Mouse (Mus musculus): ENCODE measurements around the gene Prkag1. TPM values are rescaled to one million over a fixed set of nuclear protein-coding genes. Genes with fewer than 3 reads are reported as not detected.

The Prkag1 gene
- total and polyA plus RNA-seq, 2 experiments from 2014 or later: 48.3 to 58.4 TPM

DNA sequence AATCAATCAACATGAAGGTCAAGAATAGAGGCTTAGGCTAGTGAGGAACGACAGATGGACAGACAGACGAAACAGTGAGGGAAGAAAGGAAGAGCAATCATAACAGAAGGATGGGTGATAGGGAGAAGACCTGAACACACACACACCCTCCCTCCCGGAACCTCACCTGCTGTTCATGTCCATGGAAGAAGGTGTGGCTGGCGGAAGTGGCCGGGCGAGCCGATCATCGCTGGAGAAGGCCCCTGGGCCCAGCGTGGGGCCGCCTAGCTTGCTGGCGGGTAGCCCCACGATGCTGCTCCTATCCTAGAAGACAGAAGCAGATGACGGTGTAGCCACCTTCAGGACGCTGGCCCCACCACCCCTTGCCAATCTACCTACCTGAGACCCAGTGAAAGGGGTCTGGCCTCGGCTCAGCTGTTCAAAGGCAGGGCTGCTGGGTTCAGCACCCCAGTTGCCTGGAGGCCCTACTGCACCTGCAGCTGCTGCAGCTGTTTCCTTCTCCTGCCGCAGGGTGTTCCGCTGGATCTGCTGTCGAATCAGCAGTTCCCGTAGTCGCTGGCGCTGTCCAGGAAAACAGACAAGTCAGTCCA, 20.0 kb upstream of the Prkag1 start:
- Histone ChIP-seq H3K27ac (ENCODE audit: low read depth, low read length) (no peak overlapping the region), H3K4me1 (ENCODE audit: insufficient read depth) (no peaks in the 10 kb centered on the region), H3K9me3 (ENCODE audit: low read length) (no peaks in the 10 kb centered on the region), H3K4me2 (ENCODE audit: low read depth) (no peak overlapping the region), H3K9ac (no peak overlapping the region), H3K27me3 (ENCODE audit: insufficient read depth, low read length) (no peaks in the 10 kb centered on the region), H3K4me3 (ENCODE audit: low read depth, low read length) (no peak overlapping the region), H3K36me3 (ENCODE audit: insufficient read depth) (peaks cover 99% of the 10 kb centered on the region)
- TF ChIP-seq CTCF (IDR thresholded peaks at IDR 0.05; ENCODE audit: low read depth): no peak
- 93% methylated on average over 21 of the region's 21 CpGs for WGBS
- ATAC-seq (no peak), DNase-seq (no peak)

DNA sequence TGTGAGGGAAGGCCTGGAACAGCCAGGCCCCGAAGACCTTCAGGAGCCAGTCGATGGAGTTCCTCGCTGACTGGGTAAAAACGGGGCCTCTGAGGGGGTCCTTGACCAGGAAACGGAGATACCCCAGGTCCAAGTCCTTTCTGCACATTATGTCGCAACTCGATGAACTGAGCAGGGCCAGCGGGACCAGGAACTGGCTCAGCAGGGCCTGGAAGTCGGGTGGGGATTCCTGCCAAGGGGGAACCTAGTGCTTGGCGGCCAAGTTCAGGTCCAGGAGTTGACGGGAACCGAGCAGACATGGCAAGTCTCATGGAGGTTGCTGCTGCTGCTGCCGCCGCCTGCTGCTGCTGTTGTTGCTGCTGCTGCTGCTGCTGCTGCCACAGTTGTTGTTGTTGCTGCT, 19.3 kb upstream of the Prkag1 start:
- Histone ChIP-seq H3K4me3 (ENCODE audit: low read depth, low read length) (no peak overlapping the region), H3K27me3 (ENCODE audit: insufficient read depth, low read length) (no peaks in the 10 kb centered on the region), H3K4me2 (ENCODE audit: low read depth) (no peak overlapping the region), H3K9me3 (ENCODE audit: low read length) (no peaks in the 10 kb centered on the region), H3K9ac (no peak overlapping the region), H3K27ac (ENCODE audit: low read depth, low read length) (no peak overlapping the region), H3K36me3 (ENCODE audit: insufficient read depth) (peaks cover 99% of the 10 kb centered on the region), H3K4me1 (ENCODE audit: insufficient read depth) (no peaks in the 10 kb centered on the region)
- TF ChIP-seq CTCF (IDR thresholded peaks at IDR 0.05; ENCODE audit: low read depth): no peak
- ATAC-seq (no peak), DNase-seq (no peak)
- 90% methylated on average over 14 of the region's 14 CpGs for WGBS

DNA sequence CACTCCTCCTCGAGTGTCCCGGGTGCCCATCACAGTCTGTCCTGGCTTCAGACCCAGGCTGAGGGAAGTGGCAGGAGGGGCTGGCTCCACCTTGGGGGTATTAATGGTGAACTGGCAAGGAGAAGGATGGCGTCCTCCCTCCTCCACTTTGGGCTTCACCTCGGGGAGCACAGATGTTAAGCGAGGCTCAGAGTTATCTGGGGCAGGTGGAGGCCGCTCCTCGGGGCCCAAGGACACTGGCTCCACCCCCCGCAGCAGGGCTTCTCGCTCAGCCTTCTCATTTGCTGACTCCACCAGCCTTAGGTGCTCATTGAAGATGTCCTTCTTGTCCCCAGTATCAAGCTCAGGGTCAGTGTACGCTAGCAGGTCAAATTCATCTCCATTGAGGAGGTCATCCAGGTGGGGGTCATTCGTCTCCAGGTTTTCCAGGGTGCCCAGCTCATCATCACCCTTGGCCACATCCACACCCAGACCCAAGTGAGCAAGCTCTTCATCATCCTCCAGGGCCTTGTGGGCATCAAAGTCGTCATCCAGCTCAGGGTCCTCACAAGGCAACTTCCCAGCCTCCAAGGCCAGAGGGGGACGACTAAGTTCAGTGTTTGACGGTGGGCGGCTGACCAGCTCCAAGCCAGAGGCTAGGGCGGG, 18.8 kb upstream of the Prkag1 start:
- WGBS: 91% methylated on average over 16 of the region's 16 CpGs
- ATAC-seq (no peak), DNase-seq (no peak)
- Histone ChIP-seq H3K27me3 (ENCODE audit: insufficient read depth, low read length) (no peaks in the 10 kb centered on the region), H3K9me3 (ENCODE audit: low read length) (no peaks in the 10 kb centered on the region), H3K9ac (no peak overlapping the region), H3K4me2 (ENCODE audit: low read depth) (no peak overlapping the region), H3K27ac (ENCODE audit: low read depth, low read length) (no peak overlapping the region), H3K4me3 (ENCODE audit: low read depth, low read length) (no peak overlapping the region), H3K36me3 (ENCODE audit: insufficient read depth) (peaks cover 99% of the 10 kb centered on the region), H3K4me1 (ENCODE audit: insufficient read depth) (no peaks in the 10 kb centered on the region)
- TF ChIP-seq CTCF (IDR thresholded peaks at IDR 0.05; ENCODE audit: low read depth): no peak

DNA sequence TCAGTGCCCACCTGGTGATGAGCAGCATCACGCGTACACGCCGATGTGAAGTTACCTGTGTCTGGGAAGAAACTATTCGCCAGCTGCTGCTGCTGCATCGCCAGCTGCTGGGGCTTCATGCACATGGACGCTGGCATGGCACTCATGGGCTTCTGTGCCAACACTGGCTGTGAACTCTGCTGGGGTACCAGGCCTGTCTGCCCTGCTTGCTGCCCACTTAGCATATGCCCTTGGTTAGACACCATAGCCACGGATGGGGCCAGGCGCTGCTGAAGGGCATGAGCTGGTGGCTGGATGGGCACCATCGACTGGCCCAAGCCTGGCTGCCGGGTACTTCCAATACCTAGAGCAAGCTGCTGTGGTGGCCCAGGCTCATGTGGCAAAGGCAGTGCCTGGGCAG, 17.8 kb upstream of the Prkag1 start:
- 96% methylated on average over 11 of the region's 11 CpGs for WGBS
- TF ChIP-seq CTCF (IDR thresholded peaks at IDR 0.05; ENCODE audit: low read depth): no peak
- Histone ChIP-seq H3K9me3 (ENCODE audit: low read length) (no peaks in the 10 kb centered on the region), H3K36me3 (ENCODE audit: insufficient read depth) (peaks cover 99% of the 10 kb centered on the region), H3K9ac (no peak overlapping the region), H3K27ac (ENCODE audit: low read depth, low read length) (no peak overlapping the region), H3K4me2 (ENCODE audit: low read depth) (no peak overlapping the region), H3K27me3 (ENCODE audit: insufficient read depth, low read length) (no peaks in the 10 kb centered on the region), H3K4me1 (ENCODE audit: insufficient read depth) (no peaks in the 10 kb centered on the region), H3K4me3 (ENCODE audit: low read depth, low read length) (no peak overlapping the region)
- ATAC-seq: no peak
- DNase-seq: no peak

DNA sequence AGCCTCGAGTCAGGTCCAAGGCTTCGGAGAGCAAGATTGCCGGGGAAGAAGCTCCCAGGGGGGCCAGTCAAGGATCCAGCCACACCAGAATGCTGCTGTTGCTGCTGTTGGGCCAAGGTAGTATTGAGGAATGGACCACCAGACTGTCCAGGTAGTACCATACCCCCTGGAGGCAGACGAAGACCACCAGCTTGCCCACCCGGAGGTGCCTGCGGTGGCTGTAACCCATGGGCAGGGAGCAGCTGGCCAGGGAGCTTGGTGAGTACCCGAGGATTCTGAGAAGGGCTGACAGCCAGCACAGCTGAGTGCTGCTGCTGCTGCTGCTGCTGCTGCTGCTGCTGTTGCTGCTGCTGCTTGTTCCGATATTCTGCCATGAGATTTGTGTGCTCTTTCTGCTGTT, 14.8 kb upstream of the Prkag1 start:
- no peak overlapping the region for H3K27ac ChIP-seq (ENCODE audit: low read depth, low read length)
- H3K9ac ChIP-seq: no peak overlapping the region
- H3K27me3 ChIP-seq (ENCODE audit: insufficient read depth, low read length): no peaks in the 10 kb centered on the region
- TF ChIP-seq CTCF (IDR thresholded peaks at IDR 0.05; ENCODE audit: low read depth): no peak
- peaks cover 99% of the 10 kb centered on the region for H3K36me3 ChIP-seq (ENCODE audit: insufficient read depth)
- no peak overlapping the region for H3K4me2 ChIP-seq (ENCODE audit: low read depth)
- no peak overlapping the region for H3K4me3 ChIP-seq (ENCODE audit: low read depth, low read length)
- ATAC-seq (no peak), DNase-seq (no peak)
- 93% methylated on average over 8 of the region's 8 CpGs for WGBS
- H3K9me3 ChIP-seq (ENCODE audit: low read length): no peaks in the 10 kb centered on the region
- H3K4me1 ChIP-seq (ENCODE audit: insufficient read depth): no peaks in the 10 kb centered on the region

DNA sequence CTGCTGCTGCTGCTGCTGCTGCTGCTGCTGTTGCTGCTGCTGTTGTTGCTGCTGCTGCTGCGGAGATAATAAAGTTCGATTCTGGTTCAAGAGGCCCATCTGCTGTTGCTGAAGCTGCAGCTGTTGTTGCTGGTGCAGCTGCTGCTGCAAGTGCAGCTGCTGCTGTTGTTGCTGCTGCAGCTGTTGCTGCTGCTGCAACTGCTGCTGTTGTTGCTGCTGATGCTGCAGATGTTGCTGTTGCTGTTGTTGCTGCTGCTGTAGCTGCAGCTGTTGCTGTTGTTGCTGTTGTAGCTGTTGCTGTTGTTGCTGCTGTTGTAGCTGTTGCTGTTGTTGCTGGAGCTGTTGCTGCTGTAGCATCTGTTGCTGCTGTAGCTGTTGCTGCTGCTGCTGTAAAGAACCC, 13.8 kb upstream of the Prkag1 start:
- Histone ChIP-seq H3K9me3 (ENCODE audit: low read length) (no peaks in the 10 kb centered on the region), H3K4me1 (ENCODE audit: insufficient read depth) (no peaks in the 10 kb centered on the region), H3K9ac (no peak overlapping the region), H3K36me3 (ENCODE audit: insufficient read depth) (peaks cover 99% of the 10 kb centered on the region), H3K4me3 (ENCODE audit: low read depth, low read length) (no peak overlapping the region), H3K27ac (ENCODE audit: low read depth, low read length) (no peak overlapping the region), H3K4me2 (ENCODE audit: low read depth) (no peak overlapping the region), H3K27me3 (ENCODE audit: insufficient read depth, low read length) (no peaks in the 10 kb centered on the region)
- no peak for DNase-seq
- ATAC-seq: no peak
- 91% methylated on average over 2 of the region's 2 CpGs for WGBS
- TF ChIP-seq CTCF (IDR thresholded peaks at IDR 0.05; ENCODE audit: low read depth): no peak

DNA sequence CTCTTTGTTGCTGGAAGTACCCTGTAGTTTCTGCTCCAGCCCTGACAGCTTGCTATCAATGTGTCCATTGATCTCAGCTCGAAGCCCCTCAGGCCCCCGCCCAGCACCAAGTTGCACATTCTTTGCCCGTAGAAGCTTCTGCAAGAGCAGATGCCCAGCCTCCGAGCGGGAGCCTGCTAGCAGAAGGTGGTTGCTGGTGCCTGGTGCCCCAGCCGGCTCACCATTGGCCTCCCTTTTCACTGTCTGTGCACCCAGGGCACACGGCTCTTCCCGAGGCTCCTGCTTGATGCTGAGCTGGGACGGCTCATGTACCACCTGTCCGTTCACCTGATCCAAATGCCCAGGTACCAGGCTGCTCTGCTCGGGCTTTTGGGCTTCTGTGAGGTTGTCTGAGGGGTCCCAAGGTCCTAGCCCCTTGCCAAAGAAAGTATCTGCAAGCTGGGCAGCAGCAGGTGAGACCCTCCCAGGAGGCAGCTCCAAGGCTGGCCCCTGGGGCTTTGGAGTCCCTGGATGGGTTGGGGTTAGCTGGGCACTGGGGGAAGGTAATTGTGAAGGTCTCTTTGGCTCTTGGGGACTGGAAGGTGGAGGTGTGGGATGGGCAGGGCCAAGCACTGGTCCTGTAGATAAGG, 12.4 kb upstream of the Prkag1 start:
- no peak for DNase-seq
- Histone ChIP-seq H3K36me3 (ENCODE audit: insufficient read depth) (peaks cover 99% of the 10 kb centered on the region), H3K9me3 (ENCODE audit: low read length) (no peaks in the 10 kb centered on the region), H3K4me3 (ENCODE audit: low read depth, low read length) (no peak overlapping the region), H3K4me1 (ENCODE audit: insufficient read depth) (no peaks in the 10 kb centered on the region), H3K9ac (no peak overlapping the region), H3K27me3 (ENCODE audit: insufficient read depth, low read length) (no peaks in the 10 kb centered on the region), H3K27ac (ENCODE audit: low read depth, low read length) (no peak overlapping the region), H3K4me2 (ENCODE audit: low read depth) (no peak overlapping the region)
- TF ChIP-seq CTCF (IDR thresholded peaks at IDR 0.05; ENCODE audit: low read depth): no peak
- no peak for ATAC-seq
- WGBS: 93% methylated on average over 11 of the region's 11 CpGs

All from forebrain, postnatal 0 days (tissue).